Mouse (Mus musculus) right cerebral cortex, postnatal 14 days (tissue): ENCODE data around the gene Traip.

Source experiments
- DNase-seq: peaks from one replicate; pipeline ENCODE4 v3.0.0; 2022

The Traip gene

GRCm38 (mm10) chr9:107935374-107935773, 14.6 kb upstream of the Traip start, which contains the start of gene Camkv:
Gene Camkv, plus strand, starts transcription at chr9:107935674.
- DNase-seq, result no peak

GRCm38 (mm10) chr9:107935790-107936214, 14.1 kb upstream of the Traip start:
- DNase-seq, result peak; percentile 62

- peak; percentile 78 for DNase-seq
Measured at GRCm38 (mm10) chr9:107936215-107936822, 13.6 kb upstream of the Traip start.

- no peak for DNase-seq
Measured at GRCm38 (mm10) chr9:107936831-107937230, 13.1 kb upstream of the Traip start.

- DNase-seq, result no peak
Measured at GRCm38 (mm10) chr9:107947241-107948194, 2.4 kb upstream of the Traip start.

GRCm38 (mm10) chr9:107949184-107949921, 583 bp upstream of the Traip start:
- no peak for DNase-seq

- peak; percentile 95 for DNase-seq
Measured at GRCm38 (mm10) chr9:107950460-107951355, 772 bp downstream of the Traip start.

- no peak for DNase-seq
Measured at GRCm38 (mm10) chr9:107955613-107956289, 5.8 kb downstream of the Traip start.

GRCm38 (mm10) chr9:107957141-107957540, 7.2 kb downstream of the Traip start:
- DNase-seq, result no peak

- DNase-seq, result no peak
Measured at GRCm38 (mm10) chr9:107959896-107960295, 10.0 kb downstream of the Traip start.

- no peak for DNase-seq
Measured at GRCm38 (mm10) chr9:107960928-107961327, 11.0 kb downstream of the Traip start.

- DNase-seq, result peak; percentile 75
Measured at GRCm38 (mm10) chr9:107961351-107961762, 11.4 kb downstream of the Traip start.

- DNase-seq, result peak; percentile 64
Measured at GRCm38 (mm10) chr9:107961881-107962280, 11.9 kb downstream of the Traip start.

GRCm38 (mm10) chr9:107962916-107963315, 13.0 kb downstream of the Traip start:
- DNase-seq, result no peak

GRCm38 (mm10) chr9:107963700-107964099, 13.8 kb downstream of the Traip start:
- peak; percentile 89 for DNase-seq

- DNase-seq, result no peak
Measured at GRCm38 (mm10) chr9:107964681-107965080, 14.7 kb downstream of the Traip start.

GRCm38 (mm10) chr9:107966676-107967075, 16.7 kb downstream of the Traip start:
- DNase-seq, result no peak

GRCm38 (mm10) chr9:107967437-107967836, 17.5 kb downstream of the Traip start:
- no peak for DNase-seq

- no peak for DNase-seq
Measured at GRCm38 (mm10) chr9:107968531-107968930, 18.6 kb downstream of the Traip start.

GRCm38 (mm10) chr9:107970311-107970710, 20.4 kb downstream of the Traip start:
- DNase-seq, result no peak
